Mouse (Mus musculus): ENCODE measurements at regions not wholly inside any gene's neighbourhood (a gene's known extent, or its start where the extent isn't known, plus 50 kb on each side); places are given as distances from the start of the nearest gene placed in this dataset.
"Not testable (repeated sequence)": the region's sequence is repeated elsewhere in the genome, so short reads cannot be mapped to it uniquely, and the experiment has no call there.

GRCm38 (mm10) chr4:75466880-75467327 is 188.8 kb upstream of the Dmac1 start:
- no peak for DNase-seq (ENCODE audit: low read depth, low spot score)

- no peak for DNase-seq (ENCODE audit: low read depth, low spot score)
Observed at GRCm38 (mm10) chr4:75463579-75463978, 185.5 kb upstream of the Dmac1 start.

- DNase-seq (ENCODE audit: low read depth, low spot score), result no peak
Observed at GRCm38 (mm10) chr4:75449478-75449877, 171.4 kb upstream of the Dmac1 start.

GRCm38 (mm10) chr4:75423296-75423695 is 145.2 kb upstream of the Dmac1 start:
- DNase-seq (ENCODE audit: low read depth, low spot score), result peak; percentile 52

GRCm38 (mm10) chr4:75400754-75401153 is 122.6 kb upstream of the Dmac1 start:
- not testable (repeated sequence) for DNase-seq (ENCODE audit: low read depth, low spot score)

- DNase-seq (ENCODE audit: low read depth, low spot score), result no peak
Observed at GRCm38 (mm10) chr4:75394992-75395391, 116.9 kb upstream of the Dmac1 start.

GRCm38 (mm10) chr4:75394264-75394663 is 116.2 kb upstream of the Dmac1 start:
- no peak for DNase-seq (ENCODE audit: low read depth, low spot score)

- no peak for DNase-seq (ENCODE audit: low read depth, low spot score)
Observed at GRCm38 (mm10) chr4:75386271-75386938, 108.3 kb upstream of the Dmac1 start.

GRCm38 (mm10) chr4:75359496-75359895 is 81.4 kb upstream of the Dmac1 start:
- DNase-seq (ENCODE audit: low read depth, low spot score), result no peak

GRCm38 (mm10) chr4:75355621-75356020 is 77.5 kb upstream of the Dmac1 start:
- DNase-seq (ENCODE audit: low read depth, low spot score), result peak; percentile 2

- DNase-seq (ENCODE audit: low read depth, low spot score), result no peak
Observed at GRCm38 (mm10) chr4:75334496-75334895, 56.4 kb upstream of the Dmac1 start.

GRCm38 (mm10) chr4:75332791-75333190 is 54.7 kb upstream of the Dmac1 start:
- DNase-seq (ENCODE audit: low read depth, low spot score), result no peak

GRCm38 (mm10) chr4:75329511-75330171 is 51.5 kb upstream of the Dmac1 start:
- no peak for DNase-seq (ENCODE audit: low read depth, low spot score)

Data from ZHBTc4 (cell line).